Mouse (Mus musculus): ENCODE results near the gene Abcc8.
A peak's percentile ranks its signal among the peaks of the same experiment; 100 is the strongest.

Gene Abcc8

GRCm38 (mm10) chr7:46105484-46105883 is 74.3 kb downstream of the Abcc8 start:
- DNase-seq, result no peak

DNA sequence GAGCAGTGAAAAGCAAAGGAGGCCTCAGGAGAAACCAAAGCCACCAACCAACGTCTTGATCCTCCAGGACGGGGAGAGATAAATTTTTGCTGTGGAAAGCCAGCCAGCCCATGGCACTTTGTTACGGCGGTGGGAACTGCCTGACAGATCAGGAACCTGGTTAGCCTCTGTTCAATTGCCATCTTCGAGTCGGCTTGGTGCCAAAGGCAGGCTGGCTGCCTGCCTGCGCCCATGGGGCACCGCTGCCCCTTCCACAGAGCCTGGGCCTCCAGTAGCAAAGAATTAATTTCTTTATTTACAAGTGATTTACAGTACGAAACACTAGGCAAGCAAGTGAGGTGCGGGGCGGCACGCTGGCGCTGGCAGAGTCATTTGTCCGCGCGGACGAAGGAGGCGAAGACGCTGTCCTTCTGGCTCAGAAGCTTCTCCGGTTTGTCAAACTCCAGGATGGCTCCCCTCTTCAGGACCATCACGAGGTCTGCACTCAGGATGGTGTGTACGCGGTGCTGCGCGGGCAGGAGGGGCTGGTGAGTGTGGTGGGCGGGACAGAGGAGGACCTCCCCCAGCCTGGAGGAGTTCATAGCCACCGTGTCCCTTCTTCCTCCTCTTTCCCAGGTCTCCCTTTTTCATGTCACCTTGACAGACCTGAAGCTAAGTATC is 75.4 kb downstream of the Abcc8 start:
- DNase-seq, result no peak

DNA sequence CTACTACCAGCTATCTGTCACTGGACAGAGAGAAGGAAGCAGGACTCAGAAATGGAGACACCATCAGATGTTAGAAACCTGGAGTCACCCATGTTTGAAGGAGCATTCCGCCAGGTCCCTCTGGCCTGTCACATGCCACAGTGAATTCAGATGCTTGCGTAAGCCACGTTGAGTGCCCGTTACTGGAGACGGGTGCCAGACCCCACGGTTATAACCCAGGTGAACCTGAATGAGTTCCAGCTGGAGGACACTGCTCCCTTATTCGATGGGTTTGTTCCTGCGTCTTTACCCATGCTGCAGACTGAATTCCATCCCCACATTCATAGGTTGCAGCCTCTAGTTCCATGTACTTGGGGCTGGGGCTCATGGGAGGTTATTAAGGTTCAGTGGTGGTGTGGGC is 76.1 kb downstream of the Abcc8 start:
- DNase-seq, result no peak

GRCm38 (mm10) chr7:46103075-46103591 is 76.7 kb downstream of the Abcc8 start:
- no peak for DNase-seq

DNA sequence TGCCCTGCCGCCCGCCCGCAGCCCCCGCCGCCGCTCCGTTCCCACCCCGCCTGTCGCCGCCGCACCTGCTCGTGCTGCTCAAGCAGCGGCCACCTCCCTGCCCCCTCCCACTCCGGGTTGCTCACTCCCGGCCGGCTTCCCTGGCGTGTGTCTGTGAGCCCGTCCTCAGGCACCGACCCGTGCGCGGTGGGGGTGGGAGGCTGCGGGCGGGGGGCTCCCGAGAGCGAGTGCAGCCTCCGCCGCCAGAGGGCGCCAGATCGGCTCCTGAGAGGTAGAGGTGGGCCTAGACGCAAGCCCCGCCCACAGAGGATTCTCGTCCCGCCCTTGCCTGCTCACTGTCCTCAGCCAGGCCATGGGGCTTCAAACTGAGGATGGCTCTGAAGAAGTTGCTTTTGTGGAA is 79.3 kb downstream of the Abcc8 start, which contains the start of gene Kcnj11:
Gene Kcnj11, minus strand, starts transcription at position 202 of the 400 bp plus-strand sequence.
- peak; percentile 66 to 89 for DNase-seq

DNA sequence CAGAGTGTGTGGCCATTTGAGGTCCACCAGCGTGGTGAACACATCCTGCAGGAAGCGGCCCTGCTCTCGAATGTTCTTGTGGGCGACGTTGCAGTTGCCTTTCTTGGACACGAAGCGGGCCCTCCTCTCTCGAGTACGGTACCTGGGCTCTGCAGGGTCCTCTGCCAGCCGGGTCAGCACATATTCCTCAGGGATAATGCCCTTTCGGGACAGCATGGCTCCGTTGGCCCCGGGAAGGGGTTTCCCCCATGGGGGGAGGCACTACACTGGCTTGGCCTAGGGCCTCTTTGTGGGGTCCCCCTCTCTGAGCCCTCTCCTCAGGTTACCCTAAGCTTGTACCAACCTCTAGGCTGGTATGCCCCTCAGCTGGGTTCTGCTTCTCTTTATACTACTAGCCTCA is 80.2 kb downstream of the Abcc8 start:
- DNase-seq, result no peak

DNA sequence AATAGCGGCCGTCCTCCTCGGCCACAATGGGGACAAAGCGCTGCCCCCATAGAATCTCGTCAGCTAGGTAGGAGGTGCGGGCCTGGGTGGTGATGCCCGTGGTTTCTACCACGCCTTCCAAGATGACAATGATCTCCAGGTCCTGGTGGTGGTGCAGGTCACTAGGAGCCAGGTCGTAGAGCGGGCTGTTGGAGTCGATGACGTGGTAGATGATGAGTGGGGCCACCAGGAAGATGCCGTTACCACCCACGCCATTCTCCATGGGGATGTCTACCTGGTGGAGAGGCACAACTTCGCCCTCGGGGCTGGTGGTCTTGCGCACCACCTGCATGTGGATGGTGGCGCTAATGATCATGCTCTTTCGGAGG is 80.9 kb downstream of the Abcc8 start:
- no peak for DNase-seq

DNA sequence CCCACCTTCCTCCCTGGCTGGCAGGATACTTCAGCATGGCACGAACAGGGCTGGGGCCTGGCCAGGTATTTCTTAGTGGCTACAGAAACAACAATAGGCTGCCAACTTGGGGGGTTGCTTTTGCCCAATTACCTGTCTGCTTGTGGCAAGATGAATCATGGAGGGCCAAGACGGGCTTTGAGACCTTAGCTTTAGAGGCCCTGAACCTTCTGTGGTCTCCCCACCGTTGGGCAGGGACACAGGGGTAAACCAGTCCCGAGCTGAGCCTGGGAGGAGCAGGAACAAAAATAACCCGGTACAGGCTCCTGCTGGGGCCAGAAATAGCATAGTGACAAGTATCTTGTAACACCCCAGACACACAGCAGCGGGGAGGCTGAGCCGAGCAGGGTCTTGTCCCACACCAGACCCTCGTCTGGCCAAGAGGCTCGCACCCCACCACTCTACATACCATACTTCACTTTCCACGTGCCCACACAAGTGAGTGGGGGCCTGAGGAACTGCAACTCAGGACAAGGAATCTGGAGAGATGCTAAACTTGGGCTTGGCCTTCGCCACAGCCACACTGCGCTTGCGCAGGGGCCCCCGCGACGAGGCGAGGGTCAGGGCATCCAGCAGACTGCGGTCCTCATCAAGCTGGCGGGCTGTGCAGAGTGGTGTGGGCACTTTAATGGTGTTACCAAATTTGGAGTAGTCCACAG is 81.5 kb downstream of the Abcc8 start:
- DNase-seq, result no peak

GRCm38 (mm10) chr7:46097319-46097783 is 82.5 kb downstream of the Abcc8 start:
- no peak for DNase-seq

DNA sequence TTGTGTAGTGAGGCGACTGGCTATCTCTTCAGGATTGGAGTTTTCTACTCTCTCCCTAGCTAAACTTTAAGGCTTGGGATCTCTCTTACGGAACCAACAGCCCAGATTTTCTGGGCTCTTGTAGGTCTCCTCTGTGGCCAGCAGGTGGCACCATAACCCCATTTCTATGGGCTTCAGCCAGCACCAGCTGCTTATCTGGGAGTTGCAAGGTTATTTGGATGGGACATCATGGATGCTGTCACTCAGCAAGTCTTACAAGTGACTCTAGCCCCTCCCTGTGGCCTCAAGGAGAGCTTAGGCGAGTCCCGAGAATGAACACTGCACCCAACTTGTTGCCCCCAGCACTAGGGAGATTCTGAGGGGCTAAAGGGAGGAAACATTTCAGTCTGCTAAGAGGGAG is 83.7 kb downstream of the Abcc8 start:
- peak; percentile 44 to 82 for DNase-seq

DNA sequence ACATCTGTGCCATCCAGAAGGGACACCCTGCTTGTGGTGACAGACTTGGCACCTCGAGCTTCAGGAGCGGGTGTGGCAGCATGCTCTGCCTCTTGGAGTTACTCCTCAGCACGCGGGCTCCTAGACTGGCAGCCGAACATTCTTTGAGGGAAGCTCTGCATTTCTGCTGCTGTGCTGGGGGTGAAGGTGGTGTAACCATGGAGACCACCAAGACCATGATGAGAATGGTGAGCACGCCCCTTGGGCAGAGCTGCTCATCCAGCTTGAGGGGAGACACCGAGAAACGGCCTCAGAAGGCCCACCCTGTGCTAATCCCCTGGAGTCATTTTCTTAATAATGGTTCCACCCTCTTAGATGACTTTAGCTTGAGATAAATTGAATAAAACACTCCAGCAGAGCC is 87.0 kb downstream of the Abcc8 start:
- DNase-seq, result no peak

GRCm38 (mm10) chr7:46088241-46088640 is 91.6 kb downstream of the Abcc8 start:
- DNase-seq, result no peak

DNA sequence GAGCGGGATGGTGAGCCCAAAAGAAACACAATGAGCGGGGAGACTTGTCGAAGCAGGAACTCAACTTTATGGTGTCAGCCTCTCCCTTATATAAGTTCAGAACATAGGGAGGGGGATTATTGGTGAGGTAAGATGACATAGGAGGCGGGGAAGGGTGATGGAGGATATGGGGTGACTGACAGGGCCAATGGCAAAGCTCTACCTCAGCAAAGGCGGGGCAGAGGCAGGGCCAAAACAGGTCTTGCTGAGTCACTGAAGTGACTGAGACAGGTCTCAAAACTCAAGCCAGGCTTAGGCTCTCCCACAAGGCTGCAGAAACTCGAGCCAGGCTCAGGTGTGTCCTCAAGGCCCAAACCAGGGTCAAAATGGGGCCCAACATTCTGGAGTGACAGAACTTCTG is 93.5 kb downstream of the Abcc8 start:
- DNase-seq, result no peak

GRCm38 (mm10) chr7:46084839-46085513 is 94.9 kb downstream of the Abcc8 start:
- DNase-seq, result peak; percentile 11 to 39

DNA sequence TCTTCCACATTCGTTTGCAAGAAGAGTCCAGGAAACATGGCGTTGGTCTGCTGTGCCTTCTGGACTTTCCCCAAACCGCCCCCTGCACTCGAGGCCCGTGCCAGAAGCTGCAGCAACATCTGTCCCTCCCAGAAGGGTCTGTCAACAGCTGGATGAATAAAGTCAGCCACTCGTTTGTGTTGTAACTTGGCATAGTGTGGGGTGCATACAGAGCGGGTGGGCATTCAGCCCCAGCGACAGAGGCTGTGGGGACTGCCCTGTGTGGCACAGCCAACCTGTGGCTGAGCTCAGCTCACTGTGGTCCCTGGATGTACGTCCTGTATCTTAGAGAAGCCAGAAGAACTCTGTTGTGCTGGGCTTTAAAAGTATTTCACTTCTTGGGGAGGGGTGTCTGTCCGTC is 95.8 kb downstream of the Abcc8 start:
- no peak for DNase-seq

- no peak for DNase-seq
These were observed 102.2 kb downstream of the Abcc8 start for GRCm38 (mm10) chr7:46077675-46078074.

GRCm38 (mm10) chr7:46076844-46077243 is 103.0 kb downstream of the Abcc8 start:
- DNase-seq, result no peak

GRCm38 (mm10) chr7:46068831-46069230 is 111.0 kb downstream of the Abcc8 start:
- no peak for DNase-seq

- no peak for DNase-seq
These were observed 116.5 kb downstream of the Abcc8 start for GRCm38 (mm10) chr7:46063296-46063695.

- no peak for DNase-seq
These were observed 118.2 kb downstream of the Abcc8 start for GRCm38 (mm10) chr7:46061614-46062013.

DNA sequence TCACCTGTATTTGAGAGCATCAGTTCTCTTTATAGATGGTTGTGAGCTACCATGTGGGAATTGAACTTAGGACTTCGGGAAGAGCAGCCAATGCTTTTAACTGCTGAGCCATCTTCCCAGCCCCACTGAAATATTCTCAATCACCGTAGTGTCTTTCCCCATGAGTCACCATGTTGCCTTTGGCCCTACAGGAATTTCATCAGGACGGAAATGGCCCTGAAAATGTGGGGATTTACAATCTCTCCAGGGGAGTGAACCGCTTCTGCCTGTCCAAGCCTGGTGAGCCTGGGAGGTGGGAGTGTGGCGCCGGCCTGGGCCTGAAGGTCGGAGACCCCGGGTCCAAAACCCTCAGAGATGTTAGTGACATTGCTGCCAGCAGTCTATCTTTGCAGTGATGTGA is 119.1 kb downstream of the Abcc8 start:
- no peak for DNase-seq

- no peak for DNase-seq
These were observed 121.0 kb downstream of the Abcc8 start for GRCm38 (mm10) chr7:46058882-46059281.
